Mouse (Mus musculus): ENCODE measurements around the gene Dgkk.
"Not testable (repeated sequence)": the region's sequence is repeated elsewhere in the genome, so short reads cannot be mapped to it uniquely, and the experiment has no call there.

The Dgkk gene

DNA sequence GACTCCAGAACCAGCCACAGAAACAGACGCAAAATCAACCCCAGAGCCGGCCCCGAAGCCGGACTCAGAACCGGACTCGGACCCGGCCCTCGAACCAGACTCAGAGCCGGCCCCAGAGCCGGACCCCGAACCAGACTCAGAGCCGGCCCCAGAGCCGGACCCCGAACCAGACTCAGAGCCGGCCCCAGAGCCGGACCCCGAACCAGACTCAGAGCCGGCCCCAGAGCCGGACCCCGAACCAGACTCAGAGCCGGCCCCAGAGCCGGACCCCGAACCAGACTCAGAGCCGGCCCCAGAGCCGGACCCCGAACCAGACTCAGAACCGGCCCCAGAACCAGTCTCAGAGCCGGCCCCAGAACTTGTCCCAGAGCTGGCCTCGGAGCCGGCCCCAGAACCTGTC, at the start of gene Dgkk:
Dgkk (plus strand) TSS at position 301 of the 400 bp plus-strand sequence.
- DNase-seq = not testable (repeated sequence)

DNA sequence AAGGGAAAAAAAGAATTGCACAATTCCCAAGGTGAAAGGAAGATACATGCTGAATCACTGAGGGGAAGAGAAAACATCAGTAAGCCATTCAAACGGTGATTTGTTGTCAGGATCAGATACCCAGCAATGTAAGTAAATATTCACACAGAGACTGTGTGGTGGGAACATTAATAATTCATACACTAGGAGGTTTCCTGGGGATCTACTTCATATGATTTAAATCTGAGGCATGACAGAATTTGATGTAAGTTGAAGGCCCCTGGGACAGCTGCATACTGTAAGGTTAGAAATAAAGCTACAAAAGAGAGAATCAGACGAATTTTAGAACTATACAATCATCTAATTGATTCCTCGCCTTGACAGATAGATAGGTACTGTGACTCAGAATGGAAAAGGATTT, 45.1 kb upstream of the Dgkk start:
- DNase-seq = no peak

DNA sequence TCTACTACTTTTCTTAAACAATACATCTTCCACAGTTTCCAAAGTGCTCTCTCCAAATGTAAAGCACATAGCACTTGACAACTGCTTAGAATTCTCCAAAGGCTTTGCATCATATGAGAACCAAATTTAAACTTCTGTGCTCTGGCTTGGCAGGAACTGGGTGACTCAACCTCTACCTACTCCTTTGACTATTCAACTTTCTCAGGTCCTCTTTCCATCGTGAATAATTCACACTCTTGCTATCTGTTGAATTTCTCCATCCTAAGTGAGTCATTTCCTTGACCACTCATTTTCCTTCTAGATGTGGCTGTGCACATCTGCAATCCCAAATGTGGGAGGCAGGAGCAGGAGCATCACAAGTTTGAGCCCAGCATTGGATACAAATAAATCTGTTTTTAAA, 28.4 kb upstream of the Dgkk start:
- DNase-seq = no peak

DNA sequence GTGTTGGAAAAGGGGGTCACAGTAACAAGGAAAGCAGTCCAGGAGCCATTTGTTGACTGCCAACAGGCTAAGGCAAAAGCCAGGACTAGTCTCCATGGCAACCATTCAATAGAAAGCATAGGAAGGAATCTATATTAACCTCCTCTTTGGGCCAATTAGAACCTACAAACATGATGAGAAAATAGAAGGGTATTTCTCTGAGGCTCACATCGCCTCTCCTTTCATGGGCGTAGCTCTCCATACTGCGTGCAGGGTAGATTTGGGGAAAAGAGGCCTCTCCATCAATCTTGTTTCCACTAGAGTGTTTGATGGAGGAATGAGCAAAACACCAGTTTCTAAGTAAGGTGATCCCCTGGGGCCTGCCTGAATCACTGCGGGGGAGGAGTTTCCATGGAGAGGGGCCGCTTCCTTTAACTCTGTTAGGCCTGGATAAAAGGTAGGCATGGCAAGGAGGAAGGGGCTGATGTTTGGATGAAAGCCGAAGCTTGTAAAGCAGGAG, 27.5 kb upstream of the Dgkk start:
- DNase-seq = no peak

DNA sequence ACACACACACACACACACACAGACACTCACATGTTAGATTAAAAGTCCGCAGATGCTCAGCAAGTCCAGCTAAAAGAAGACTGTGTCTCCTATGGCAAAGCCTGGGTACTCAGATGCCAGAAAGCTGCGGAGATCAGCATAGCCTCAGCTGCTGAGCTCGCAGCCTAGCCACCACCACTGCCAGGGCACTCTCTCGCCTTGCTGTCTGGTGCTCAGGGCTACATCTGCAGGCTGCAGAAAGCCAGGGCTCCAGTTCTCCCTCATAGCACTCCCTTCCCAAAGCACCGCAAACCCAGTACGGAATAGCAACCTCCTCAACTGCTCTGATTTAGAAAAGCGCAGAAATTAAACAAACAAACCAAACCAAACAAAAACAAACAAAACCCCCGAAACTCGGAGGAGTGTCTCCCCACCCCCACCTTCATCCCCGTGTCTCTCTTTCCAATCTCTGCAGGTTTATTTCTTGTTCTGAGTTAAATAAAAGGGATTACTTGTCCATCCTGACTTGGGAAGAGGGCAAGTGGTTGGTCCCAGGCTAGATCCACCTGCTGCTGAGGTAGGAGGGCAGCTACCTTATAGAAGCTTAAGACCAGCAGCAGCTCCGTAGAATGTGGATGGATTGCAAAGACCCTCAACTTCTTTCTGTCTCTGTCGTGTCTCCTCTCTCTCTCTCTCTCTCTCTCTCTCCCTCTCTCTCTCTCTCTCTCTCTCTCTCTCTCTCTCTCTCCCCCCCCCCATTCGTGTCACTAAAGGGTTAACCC, 1.4 kb upstream of the Dgkk start:
- no peak for DNase-seq

DNA sequence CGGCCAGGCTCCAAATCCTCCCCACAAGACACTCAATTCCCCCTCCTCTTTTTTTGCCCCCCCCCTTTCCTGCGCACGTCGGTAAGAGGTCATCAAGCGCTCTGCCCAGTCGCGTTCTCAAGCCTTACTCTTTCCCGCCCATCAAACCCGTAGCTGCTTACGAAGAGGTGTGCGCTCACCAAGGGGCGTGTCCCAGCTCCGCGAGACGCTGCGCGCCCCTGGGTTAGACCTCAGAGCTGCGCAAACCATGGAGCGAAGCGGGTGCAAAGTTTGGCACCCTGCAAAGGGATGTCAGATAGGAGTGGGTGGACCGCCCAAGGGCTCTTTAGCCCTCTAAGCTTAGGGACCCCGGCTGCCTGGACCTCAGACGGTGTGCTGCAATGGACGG, 862 bp upstream of the Dgkk start:
- DNase-seq = peak; percentile 0

DNA sequence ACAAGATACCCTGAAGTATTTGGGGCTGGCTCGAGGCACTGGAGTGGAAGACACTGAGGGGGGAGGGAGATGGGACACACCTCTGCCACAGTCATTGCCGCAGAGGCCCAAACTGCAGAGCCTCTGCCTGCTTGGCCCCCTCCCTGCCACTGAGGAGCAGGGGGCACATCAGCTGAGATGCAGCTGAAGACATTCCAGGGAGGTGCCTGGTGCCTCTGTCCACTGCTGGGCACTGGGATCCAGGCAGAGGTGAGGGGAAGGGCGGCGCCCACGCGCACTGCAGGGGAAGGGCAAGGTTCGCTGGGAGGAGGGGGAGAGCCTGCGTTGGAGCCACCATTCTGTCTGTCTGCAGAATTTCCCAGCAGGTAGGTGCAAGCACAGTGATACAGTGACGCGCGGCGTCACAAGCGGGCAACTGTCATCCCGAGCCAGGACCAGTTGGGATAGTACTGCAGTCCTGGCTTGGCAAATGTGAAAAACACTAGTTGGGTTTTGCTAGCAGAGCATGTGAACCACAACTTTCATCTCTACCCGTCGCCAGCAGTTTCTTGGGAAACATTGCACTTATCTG, 948 bp downstream of the Dgkk start:
- no peak for DNase-seq

DNA sequence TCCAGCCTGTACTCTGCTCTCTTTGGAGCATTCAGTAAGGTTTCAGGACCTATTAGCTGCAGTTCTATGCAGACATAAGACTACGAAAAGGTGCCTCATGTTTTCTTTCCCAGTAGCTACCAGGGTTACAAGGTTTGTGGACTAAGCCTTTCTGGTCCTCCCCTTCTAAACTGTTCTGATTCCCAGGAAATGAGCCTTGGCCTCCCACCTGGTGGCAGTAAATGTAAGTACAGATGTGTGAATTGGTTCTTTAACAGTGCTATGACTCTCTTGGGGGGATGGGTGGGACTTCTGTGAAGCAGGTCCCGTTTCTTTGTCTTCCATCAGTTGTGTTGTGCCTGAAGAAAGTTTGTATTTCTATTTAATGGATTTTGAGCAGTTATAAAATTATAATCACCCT, 53.4 kb downstream of the Dgkk start:
- no peak for DNase-seq

DNA sequence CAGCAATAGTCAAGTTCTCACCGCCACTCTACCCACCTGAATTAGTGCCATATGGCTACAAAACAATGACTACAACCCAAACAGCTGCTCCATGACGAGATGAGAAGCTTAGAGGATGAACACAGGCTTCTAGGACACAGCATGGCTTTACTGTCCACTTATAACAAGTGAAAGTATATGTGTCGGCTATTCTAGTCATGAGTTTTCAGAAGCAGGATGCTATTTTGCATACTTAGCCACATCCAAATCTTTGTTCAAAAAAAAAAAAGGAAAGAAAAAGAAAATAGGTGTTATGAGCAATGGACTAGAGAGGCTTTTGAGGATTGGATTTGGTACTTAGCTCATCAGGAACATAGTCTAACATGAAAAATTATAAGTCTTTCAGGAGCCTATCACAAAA, 74.4 kb downstream of the Dgkk start:
- no peak for DNase-seq

DNA sequence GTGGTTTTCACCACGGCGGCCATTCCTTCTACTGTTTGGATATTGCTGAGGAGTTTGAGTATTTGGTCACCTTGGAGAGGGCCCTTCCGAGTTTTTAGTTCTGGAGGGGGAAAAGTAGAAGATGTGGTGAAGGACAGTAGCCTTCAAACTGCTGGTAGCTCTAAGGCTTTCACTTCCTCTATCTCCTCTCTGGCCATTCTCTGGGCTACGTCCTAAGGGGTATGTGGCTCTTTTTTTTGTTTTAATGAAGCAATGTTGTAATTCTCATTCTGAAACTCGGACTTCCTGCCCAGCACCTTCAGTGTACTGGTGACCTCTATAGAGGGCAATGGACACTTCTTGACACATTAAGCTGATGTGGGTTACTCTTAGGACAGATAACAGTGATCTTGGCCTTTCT, 75.0 kb downstream of the Dgkk start:
- no peak for DNase-seq

DNA sequence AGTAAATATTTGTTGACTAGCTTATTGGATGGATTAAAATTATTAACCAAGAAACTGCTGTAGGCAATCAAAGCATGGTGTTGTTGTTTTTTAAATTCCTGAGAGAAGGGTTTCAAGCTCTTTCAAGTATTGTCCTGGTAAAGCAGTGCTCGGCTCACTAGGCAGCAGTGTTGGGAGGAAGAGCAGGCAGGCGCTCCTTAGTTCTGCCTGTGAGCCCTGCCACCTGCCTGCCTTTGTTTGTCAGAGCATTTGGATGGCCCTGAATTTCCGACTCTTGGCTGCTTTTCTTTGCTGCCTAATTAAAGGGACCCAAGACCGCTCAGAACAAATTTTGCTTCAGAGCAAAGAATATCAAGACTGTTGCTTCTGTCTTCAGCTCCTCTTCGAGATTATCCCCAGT, 114.8 kb downstream of the Dgkk start:
- peak; percentile 1 for DNase-seq

DNA sequence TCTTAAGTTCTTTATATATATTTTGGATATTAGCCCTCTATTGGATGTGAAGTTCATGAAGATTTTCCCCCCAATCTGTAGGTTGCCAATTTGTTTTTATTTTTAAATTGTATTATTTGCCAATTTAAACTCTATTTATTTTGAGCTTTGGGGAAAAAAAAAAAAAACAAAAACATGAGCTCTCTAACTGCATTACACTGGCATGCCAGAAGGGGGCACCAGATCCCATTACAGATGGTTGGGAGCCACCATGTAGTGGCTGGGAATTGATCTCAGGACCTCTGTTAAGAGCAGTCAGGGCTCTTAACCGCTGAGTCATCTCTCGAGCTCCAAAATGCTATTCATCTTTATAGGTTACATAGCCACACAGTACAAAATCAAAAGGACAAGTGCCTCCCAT, 131.9 kb downstream of the Dgkk start:
- DNase-seq = no peak

DNA sequence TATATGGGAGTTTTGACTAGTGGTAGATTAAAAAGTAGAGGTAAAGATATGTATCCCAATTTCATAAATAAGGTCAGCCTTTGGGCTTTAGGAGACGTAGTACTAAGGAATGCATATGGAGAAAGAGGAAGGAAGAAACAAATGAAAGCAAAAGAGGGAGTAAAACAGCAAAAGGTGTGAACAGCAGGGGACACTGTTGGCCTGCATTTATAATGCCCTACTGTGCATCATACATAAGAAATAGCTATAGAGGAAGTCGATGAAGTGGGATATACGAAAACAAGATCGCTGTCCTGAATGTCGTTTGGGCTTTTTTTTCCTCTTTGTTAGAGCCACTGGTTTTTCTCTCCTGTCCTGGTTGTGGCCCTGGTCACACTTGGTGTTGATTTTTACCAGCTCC, 143.1 kb downstream of the Dgkk start:
- peak; percentile 6 for DNase-seq

DNA sequence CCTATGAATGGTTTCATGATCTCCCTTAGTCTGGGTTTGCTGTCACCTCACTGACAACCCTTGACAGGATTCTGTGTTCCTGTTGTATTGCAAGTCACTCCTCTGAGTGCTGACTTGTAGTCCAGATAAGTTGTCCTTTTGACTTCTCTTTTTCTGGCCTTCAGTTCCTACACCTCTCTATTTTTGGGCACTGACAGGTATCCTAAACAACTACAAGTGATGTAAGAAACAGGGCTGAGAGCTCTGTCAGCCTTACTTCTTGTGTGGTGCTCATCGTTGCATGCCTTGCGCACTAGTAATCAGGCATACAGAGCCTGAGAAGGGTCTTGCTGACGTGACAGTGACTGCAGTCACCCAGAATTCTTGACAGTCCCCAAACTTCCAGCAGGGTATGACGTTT, 147.1 kb downstream of the Dgkk start:
- no peak for DNase-seq

DNA sequence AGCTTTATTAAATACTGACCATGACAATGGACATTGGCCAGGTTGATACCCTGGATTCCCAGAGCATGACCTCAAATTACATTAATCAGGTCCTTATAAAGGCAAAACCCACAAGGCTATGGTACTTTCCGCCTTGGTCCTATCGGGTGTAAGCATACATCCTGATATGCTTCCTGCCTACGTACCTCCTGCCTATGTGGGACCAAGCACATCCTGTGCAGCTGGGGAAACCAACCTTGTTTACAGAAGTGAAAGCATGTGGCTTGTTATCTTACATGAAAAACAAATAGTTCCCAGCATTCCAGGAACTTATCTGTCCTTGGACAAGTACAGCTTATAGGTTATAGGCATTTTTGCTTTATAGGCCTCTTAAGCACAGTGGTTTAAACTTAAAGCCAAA, 189.5 kb downstream of the Dgkk start:
- DNase-seq = no peak

DNA sequence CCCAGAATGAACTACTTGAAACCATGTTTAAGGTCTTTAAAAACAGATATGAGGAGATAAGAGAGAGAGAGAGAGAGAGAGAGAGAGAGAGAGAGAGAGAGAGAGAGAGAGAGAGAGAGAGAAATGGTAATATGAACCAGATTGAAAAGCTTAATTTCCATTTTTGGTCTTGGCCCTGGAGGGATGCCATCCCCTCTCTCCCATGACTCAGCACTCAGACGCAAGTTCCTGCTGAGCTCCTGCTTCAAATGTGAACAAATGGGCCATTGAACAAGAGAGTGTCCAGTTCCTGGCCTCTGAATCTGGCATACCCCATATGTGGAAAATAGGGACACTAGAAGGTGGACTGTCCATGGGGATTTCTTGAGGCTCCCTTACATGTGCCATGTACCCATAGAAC, 192.8 kb downstream of the Dgkk start:
- no peak for DNase-seq

DNA sequence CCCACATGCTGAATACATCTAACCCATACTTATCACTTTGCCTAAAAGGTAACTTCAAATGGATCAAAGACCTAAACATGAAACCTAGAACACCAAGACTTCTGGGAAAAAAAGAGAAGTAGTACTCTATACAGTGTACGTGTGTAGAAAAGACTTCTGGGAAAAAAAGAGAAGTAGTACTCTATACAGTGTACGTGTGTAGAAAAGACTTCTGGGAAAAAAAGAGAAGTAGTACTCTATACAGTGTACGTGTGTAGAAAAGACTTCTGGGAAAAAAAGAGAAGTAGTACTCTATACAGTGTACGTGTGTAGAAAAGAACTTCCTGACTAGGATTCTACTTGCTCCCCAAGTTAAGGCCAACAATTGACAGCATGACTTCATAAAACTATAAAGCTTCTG, 204.8 kb downstream of the Dgkk start:
- not testable (repeated sequence) for DNase-seq

Measured in kidney, adult 9 months (tissue).